Mouse (Mus musculus) kidney, postnatal 4 days (tissue): ENCODE data around the gene Gdpd2.

Source experiments
- DNase-seq, 2 experiments: peaks; one replicate each; pipeline ENCODE4 v3.0.0; 2021; ENCODE audit warnings: mixed read lengths in 2 of 2

Gdpd2 gene

GRCm38 (mm10) chrX:100778397-100778796 lies 48.7 kb downstream of the Gdpd2 start:
- no peak for DNase-seq
